Mouse (Mus musculus) stomach, postnatal 0 days (tissue): ENCODE data around the gene Fastkd2.

ENCODE experiments used
- CTCF ChIP-seq: IDR thresholded peaks from 2 replicates; pipeline ENCODE4 v1.5.1; 2016; ENCODE audit warnings: antibody characterized with exemption, low read depth, mild to moderate bottlenecking, moderate library complexity
- EP300 ChIP-seq: optimal IDR thresholded peaks from 2 replicates; pipeline ENCODE3; 2016; ENCODE audit warnings: antibody characterized with exemption

DNA sequence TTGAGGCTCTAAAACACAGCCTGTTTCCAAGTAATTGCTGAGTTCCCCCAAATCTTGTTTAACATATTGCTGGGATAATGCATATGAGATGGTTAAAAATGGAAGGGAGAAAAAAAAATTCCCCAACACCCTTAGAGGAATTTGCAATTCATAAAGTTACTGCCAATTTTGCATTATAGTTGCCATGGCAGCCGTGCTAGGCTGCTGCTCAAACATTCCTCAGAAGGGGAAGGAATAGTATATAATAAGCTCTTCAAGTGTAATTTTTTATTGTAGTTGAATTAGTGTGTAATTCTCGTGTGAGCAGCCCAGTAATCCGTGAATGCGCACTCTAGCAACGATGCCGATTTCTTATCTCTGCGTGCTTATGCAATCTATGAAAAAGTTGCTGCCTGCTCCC, 39.9 kb downstream of the Fastkd2 start:
- TF ChIP-seq CTCF (no peak), EP300 (no peak)
